Mouse (Mus musculus): ENCODE data around the gene Gm21440.
"Not testable (repeated sequence)": the region's sequence is repeated elsewhere in the genome, so short reads cannot be mapped to it uniquely, and the experiment has no call there.

- not testable (repeated sequence) for TF ChIP-seq POLR2A (IDR thresholded peaks at IDR 0.05; ENCODE audit: insufficient read depth, low read depth, low read length); CTCF (IDR thresholded peaks at IDR 0.05); EP300 (IDR thresholded peaks at IDR 0.05; ENCODE audit: insufficient read depth, low read depth, low read length)
Observed at GRCm38 (mm10) chrY:13223828-13224227, 28.4 kb upstream of the Gm21440 start, which contains the start of gene Gm21828.
